Mouse (Mus musculus) limb, embryonic 11.5 days (tissue): ENCODE results near the gene Dexi. TPM values are rescaled to one million over a fixed set of nuclear protein-coding genes. Genes with fewer than 3 reads are reported as not detected.
A peak's percentile ranks its signal among the peaks of the same experiment; 100 is the strongest.

ENCODE experiments used
- ATAC-seq: fragments of 200-750 bp; cut with Nextera tagmentation; 2 replicates; pipeline ENCODE4 v1.8.0; 2017; ENCODE audit warnings: low read depth; ENCODE audit not compliant: insufficient number of reproducible peaks, low FRiP score, low TSS enrichment
- DNase-seq: peaks from one replicate; pipeline ENCODE4 v3.0.0-alpha.2; 2015; ENCODE audit warnings: low spot score
- H3K27ac ChIP-seq: fragments of 300-500 bp; sonication (generic); replicated peaks from 2 replicates; pipeline ENCODE4 v1.5.1; 2014; ENCODE audit warnings: low read depth, mild to moderate bottlenecking, low read length
- H3K27me3 ChIP-seq: fragments of 300-500 bp; sonication (generic); 2 replicates; pipeline ENCODE4 v1.6.1; 2014; ENCODE audit warnings: mild to moderate bottlenecking, low read length, mixed read lengths; ENCODE audit not compliant: control insufficient read depth, insufficient read depth
- H3K36me3 ChIP-seq: fragments of 300-500 bp; sonication (generic); 2 replicates; pipeline ENCODE4 v1.6.1; 2014; ENCODE audit warnings: mild to moderate bottlenecking, low read length, moderate library complexity, mixed read lengths; ENCODE audit not compliant: control insufficient read depth, insufficient read depth
- H3K4me1 ChIP-seq: fragments of 300-500 bp; sonication (generic); 2 replicates; pipeline ENCODE4 v1.6.1; 2014; ENCODE audit warnings: low read length, mixed read lengths; ENCODE audit not compliant: control insufficient read depth, insufficient read depth
- H3K4me2 ChIP-seq: fragments of 300-500 bp; sonication (generic); 2 replicates; pipeline ENCODE4 v1.6.1; 2014; ENCODE audit warnings: low read depth, mild to moderate bottlenecking, moderate library complexity; ENCODE audit not compliant: severe bottlenecking
- H3K4me3 ChIP-seq: fragments of 300-500 bp; sonication (generic); 2 replicates; pipeline ENCODE4 v1.5.1; 2014; ENCODE audit warnings: low read depth, low read length
- H3K9ac ChIP-seq: fragments of 300-500 bp; sonication (generic); 2 replicates; pipeline ENCODE4 v1.6.1; 2014; ENCODE audit warnings: mild to moderate bottlenecking, low read length
- H3K9me3 ChIP-seq: fragments of 300-500 bp; sonication (generic); 2 replicates; pipeline ENCODE4 v1.6.1; 2016; ENCODE audit warnings: low read length; ENCODE audit not compliant: control insufficient read depth
- WGBS: fragments of 180-500 bp; shearing (Covaris S2); extraction: QIAGEN DNeasy Blood & Tissue Kit; methylation state at CpG from one replicate; pipeline ENCODE4 v1.1.7; 2014; 5-methylcytosine and 5-hydroxymethylcytosine counted together
- polyA plus RNA-seq: library from polyadenylated mRNA; unstranded; fragments of >200 nt; fragmentation: Nextera tagmentation; extraction: Ambion mirVana; gene quantifications from 2 replicates; pipeline ENCODE4 v1.2.1, GENCODE M21; 2014

Dexi gene
- polyA plus RNA-seq, 1 experiment from 2014 or later: 30.6 TPM

DNA sequence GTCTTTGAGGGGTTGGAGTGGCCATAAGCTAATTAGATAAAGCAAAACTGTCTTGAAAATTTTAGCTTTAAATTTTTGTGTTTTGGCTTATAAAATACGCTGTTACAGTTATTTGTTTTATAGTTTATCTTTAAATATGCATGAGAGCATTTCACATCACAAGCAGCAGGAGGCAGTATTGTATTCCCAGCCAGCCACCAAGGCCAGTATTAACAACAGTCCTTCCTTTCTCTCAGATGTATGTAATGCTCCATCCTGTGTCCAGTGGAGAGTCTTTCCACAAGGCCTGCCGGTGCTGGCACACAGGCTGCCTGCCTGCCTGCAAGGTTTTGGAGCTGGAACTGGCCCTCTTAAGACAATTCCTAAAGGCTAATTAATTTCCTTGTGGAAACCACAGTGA, 29.0 kb upstream of the Dexi start:
- Histone ChIP-seq H3K36me3 (peaks cover 2% of the 10 kb centered on the region; the same call in 1 of the 2 replicates), H3K27me3 (no peaks in the 10 kb centered on the region), H3K4me1 (no peaks in the 10 kb centered on the region), H3K4me2 (no peak overlapping the region), H3K9me3 (no peaks in the 10 kb centered on the region), H3K27ac (no peak overlapping the region), H3K9ac (no peak overlapping the region), H3K4me3 (no peak overlapping the region)
- DNase-seq (peak; percentile 34), ATAC-seq (no peak)
- WGBS: 44% methylated on average over 2 of the region's 2 CpGs

DNA sequence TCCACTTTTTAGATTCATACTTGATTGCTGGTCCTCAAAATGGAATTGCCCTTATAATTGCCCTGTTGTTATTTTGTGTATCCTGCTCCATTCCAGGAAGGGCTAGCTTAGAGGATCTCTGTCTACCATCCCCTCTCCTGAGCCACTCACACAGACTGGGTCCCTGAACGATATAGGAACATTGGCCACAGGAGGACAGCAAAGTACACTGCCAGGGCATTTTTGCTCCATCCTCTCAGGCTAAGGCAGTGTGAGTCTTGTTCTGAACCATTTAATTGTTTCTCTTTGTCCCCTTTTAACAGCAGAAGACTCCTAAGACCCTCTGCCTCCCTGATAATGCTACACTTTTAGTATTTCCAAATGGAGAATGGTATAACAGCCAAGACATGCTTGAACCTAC, 27.9 kb upstream of the Dexi start:
- Histone ChIP-seq H3K9ac (no peak overlapping the region), H3K27me3 (no peaks in the 10 kb centered on the region), H3K36me3 (peaks cover 2% of the 10 kb centered on the region; the same call in 1 of the 2 replicates), H3K4me1 (peaks cover 1% of the 10 kb centered on the region), H3K27ac (no peak overlapping the region), H3K4me2 (no peak overlapping the region), H3K4me3 (no peak overlapping the region), H3K9me3 (no peaks in the 10 kb centered on the region)
- ATAC-seq: no peak
- no peak for DNase-seq
- WGBS: 75% methylated on average over 1 of the region's 1 CpGs

DNA sequence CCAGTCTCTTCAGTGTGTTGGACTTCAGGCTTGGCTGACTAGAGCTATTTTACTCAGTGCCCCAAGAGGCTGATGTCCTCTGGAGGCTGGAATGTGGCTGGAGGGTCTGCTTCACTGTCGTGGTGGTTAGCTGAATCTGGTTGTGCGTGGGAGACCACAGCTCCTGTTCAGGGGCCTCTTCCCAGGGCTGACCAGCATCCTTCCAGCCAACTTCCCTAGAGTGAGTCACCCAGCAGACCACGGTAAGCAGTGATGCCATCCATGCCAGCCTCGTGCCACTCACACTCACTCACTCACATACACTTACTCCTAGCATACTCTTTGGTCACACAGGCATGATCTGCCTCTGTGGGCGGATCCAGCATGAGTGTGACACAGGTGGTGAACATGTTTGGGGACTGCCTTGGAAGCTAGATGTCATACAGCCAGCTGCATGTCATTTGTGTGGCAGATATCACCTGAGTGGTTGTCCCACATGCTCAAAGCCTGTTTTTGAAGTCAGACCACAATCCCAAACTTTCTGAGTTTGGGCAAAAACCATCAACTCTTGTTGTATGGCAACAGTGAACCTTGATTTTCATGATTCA, 27.0 kb upstream of the Dexi start:
- H3K4me1 ChIP-seq: peaks cover 3% of the 10 kb centered on the region
- no peak overlapping the region for H3K4me3 ChIP-seq
- H3K9me3 ChIP-seq: no peaks in the 10 kb centered on the region
- H3K36me3 ChIP-seq: peaks cover 2% of the 10 kb centered on the region; the same call in 1 of the 2 replicates
- no peak overlapping the region for H3K9ac ChIP-seq
- WGBS: 92% methylated on average over 5 of the region's 5 CpGs
- no peaks in the 10 kb centered on the region for H3K27me3 ChIP-seq
- no peak for ATAC-seq
- no peak overlapping the region for H3K4me2 ChIP-seq
- DNase-seq: no peak
- H3K27ac ChIP-seq: no peak overlapping the region

DNA sequence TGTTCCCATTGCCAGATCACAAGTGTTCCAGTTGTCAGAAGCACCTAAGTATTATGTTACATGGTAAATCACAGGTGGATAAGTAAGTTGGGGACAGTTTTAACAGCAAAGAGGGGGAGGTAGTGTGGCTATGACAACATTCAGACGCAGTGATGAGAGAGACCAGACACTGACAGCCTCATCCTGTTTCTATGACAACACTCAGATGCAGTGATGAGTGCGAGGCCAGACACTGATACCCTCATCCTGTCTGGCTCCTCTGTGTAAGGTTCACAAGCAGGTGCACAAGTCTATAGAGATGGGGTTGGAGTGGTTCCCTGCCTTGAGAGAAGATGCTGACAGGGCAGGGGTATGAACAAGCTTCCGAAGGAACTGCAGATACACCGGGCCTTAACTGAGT, 24.3 kb upstream of the Dexi start:
- H3K27me3 ChIP-seq: no peaks in the 10 kb centered on the region
- 89% methylated on average over 4 of the region's 4 CpGs for WGBS
- DNase-seq (no peak), ATAC-seq (no peak)
- peaks cover 3% of the 10 kb centered on the region for H3K4me1 ChIP-seq
- no peak overlapping the region for H3K4me3 ChIP-seq
- no peaks in the 10 kb centered on the region for H3K9me3 ChIP-seq
- H3K9ac ChIP-seq: no peak overlapping the region
- no peak overlapping the region for H3K4me2 ChIP-seq
- H3K27ac ChIP-seq: no peak overlapping the region
- 0 out of 2 replicates have a peak, but pooled peaks cover 2% of the 10 kb centered on the region for H3K36me3 ChIP-seq

DNA sequence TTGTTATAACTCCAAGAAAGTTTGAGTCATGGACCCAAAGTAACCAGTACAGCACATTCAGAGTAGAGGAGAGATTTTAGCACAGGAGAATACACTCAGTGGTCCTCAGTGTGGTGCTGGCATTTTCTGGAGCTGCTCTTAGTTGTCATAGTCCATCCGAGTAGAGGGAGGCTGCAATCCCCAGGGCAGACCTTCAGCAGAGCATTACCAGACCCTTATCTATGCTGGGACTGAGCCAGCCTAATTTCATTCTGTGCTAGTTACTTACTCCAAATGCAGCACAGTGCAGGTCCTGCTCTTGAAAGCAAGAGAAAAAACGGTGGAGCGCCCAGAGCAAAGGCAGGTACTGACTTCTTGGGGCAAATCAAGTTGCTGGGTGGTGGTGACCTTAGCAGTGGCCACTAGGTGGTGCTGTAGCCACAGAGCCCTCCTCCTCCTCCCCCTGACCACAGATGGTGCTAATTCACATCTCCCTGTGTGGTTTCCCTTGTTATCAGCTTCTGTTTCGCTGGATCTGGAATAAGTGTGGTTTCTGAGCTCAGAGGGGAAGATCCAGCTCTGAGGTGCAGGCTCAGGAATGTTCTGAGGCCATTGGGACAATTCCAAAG, 22.5 kb upstream of the Dexi start:
- H3K27me3 ChIP-seq: no peaks in the 10 kb centered on the region
- no peak for ATAC-seq
- H3K4me3 ChIP-seq: no peak overlapping the region
- WGBS: 25% methylated on average over 4 of the region's 4 CpGs
- peaks cover 3% of the 10 kb centered on the region for H3K4me1 ChIP-seq
- no peak overlapping the region for H3K27ac ChIP-seq
- DNase-seq: peak; percentile 84
- H3K4me2 ChIP-seq: no peak overlapping the region
- H3K9ac ChIP-seq: no peak overlapping the region
- H3K36me3 ChIP-seq: 0 out of 2 replicates have a peak, but pooled peaks cover 2% of the 10 kb centered on the region
- H3K9me3 ChIP-seq: no peaks in the 10 kb centered on the region

DNA sequence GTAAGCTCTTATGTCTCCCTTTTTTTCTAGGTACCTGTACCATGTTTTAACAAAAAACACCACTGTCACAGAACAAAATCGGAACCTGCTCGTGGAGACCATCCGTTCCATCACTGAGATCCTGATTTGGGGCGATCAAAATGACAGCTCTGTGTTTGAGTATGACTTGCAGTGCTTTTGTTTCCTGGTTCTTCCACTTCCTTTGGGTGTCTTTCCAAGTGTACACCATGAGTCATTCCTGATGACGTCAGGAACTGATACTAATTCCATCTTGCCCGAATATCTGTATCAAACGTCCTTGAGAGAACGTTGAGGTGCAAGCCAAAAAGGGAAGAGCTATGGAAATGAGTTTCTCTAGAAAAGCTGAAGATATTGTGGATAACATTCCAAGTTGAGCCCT, 17.1 kb upstream of the Dexi start:
- H3K27me3 ChIP-seq: no peaks in the 10 kb centered on the region
- ATAC-seq: no peak
- H3K36me3 ChIP-seq: no peaks in the 10 kb centered on the region
- no peak overlapping the region for H3K9ac ChIP-seq
- H3K4me3 ChIP-seq: no peak overlapping the region
- no peaks in the 10 kb centered on the region for H3K9me3 ChIP-seq
- no peak for DNase-seq
- H3K27ac ChIP-seq: no peak overlapping the region
- WGBS: 96% methylated on average over 8 of the region's 8 CpGs
- no peak overlapping the region for H3K4me2 ChIP-seq
- no peaks in the 10 kb centered on the region for H3K4me1 ChIP-seq

DNA sequence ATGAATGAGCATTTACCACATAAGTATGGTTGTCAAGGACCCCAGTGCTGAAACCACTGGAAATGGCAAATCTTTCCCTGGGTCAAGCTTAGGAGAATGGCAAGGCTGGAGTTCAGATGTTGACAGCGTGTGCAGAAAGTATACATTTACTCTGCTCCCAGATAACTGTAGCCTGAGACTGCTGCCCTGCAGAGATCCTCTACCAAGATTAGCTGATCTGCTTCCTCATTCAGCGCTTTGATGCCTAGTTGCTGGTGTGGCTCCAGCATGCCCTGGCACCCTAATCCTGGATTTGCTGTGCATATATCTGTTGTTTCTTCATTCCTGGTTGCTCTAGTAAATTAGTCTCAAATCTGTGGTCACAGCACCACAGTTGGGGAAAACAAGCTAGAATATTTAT, 11.0 kb upstream of the Dexi start:
- H3K9ac ChIP-seq: no peak overlapping the region
- DNase-seq: no peak
- H3K4me1 ChIP-seq: no peaks in the 10 kb centered on the region
- H3K27me3 ChIP-seq: no peaks in the 10 kb centered on the region
- no peak overlapping the region for H3K4me3 ChIP-seq
- WGBS: 90% methylated on average over 2 of the region's 2 CpGs
- no peak for ATAC-seq
- H3K36me3 ChIP-seq: no peaks in the 10 kb centered on the region
- no peak overlapping the region for H3K4me2 ChIP-seq
- no peak overlapping the region for H3K27ac ChIP-seq
- H3K9me3 ChIP-seq: no peaks in the 10 kb centered on the region

DNA sequence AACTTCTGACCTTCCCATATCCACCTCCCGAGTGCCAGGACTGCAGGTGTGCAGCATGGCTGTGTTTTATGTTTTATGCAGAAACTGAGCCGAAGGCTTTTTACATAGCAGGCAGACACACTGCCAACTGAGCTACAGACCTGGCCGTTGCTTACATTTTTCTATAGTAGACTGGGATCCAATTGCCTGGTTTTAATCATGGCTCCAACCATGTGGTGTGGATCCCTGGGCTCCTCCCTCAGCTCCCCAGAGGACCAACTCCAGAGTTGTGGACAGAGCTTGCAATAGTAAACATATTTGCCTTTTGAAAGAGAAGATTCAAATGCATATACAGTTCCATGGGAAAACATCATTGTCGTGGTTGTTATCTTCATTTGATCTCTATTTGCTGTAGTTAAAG, 8.7 kb upstream of the Dexi start:
- Histone ChIP-seq H3K27me3 (no peaks in the 10 kb centered on the region), H3K9ac (no peak overlapping the region), H3K4me3 (no peak overlapping the region), H3K4me2 (no peak overlapping the region), H3K4me1 (no peaks in the 10 kb centered on the region), H3K9me3 (no peaks in the 10 kb centered on the region), H3K36me3 (no peaks in the 10 kb centered on the region), H3K27ac (no peak overlapping the region)
- DNase-seq (no peak), ATAC-seq (no peak)
- 85% methylated on average over 4 of the region's 4 CpGs for WGBS

DNA sequence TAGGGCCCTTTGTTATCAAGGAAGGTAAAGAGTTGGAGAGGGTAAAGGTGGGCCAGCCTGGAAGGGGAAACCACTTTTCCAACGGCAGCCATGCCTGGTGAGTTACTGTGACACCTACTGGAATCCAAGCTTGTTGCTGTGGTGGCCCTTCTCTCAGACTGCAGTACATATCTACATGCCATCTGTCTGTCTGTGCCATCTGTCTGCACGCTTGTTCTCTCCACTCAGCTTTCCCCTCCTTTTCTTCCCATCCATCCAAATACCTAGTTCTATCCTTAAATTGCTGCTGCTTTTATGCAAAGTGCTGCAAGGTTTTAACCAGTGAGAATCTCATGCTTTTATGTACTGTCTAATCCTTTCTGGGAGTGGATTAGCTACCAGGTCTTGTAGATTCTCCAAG, 6.7 kb upstream of the Dexi start:
- no peak overlapping the region for H3K4me3 ChIP-seq
- 90% methylated on average over 2 of the region's 2 CpGs for WGBS

More for the DNA sequence above, 6.7 kb upstream of the Dexi start:
- H3K4me1 ChIP-seq: peaks cover 4% of the 10 kb centered on the region; the same call in 1 of the 2 replicates
- DNase-seq: no peak
- no peaks in the 10 kb centered on the region for H3K27me3 ChIP-seq
- no peak overlapping the region for H3K27ac ChIP-seq
- H3K9ac ChIP-seq: no peak overlapping the region
- H3K36me3 ChIP-seq: no peaks in the 10 kb centered on the region
- no peaks in the 10 kb centered on the region for H3K9me3 ChIP-seq
- H3K4me2 ChIP-seq: no peak overlapping the region
- ATAC-seq: no peak
